Mouse (Mus musculus) left cerebral cortex, adult 8-10 months (tissue): ENCODE measurements around the gene Nrgn. TPM values are rescaled to one million over a fixed set of nuclear protein-coding genes. Genes with fewer than 3 reads are reported as not detected.

ENCODE experiments used
- total RNA-seq, 4 experiments: library from RNA; stranded (reverse); gene quantifications; 2 replicates each; pipeline ENCODE4 v1.2.4; 2022

The Nrgn gene
- total RNA-seq, 4 experiments from 2014 or later, result 1,419 to 1,602 (median 1,517) TPM

Other genes with a start within 250 kb of the Nrgn start
- 1 to 10 TPM; 2.6 to 4.1 (median 3.0) TPM for gene Ccdc15, start 204.5 kb downstream of the Nrgn start, total RNA-seq
- 10 to 100 TPM; 54.1 to 63.1 (median 57.4) TPM for gene Hepacam, start 185.6 kb downstream of the Nrgn start, total RNA-seq
- 1 to 10 TPM; 6.4 to 8.2 (median 6.6) TPM for gene Robo4, start 151.0 kb downstream of the Nrgn start, total RNA-seq
- 10 to 100 TPM; 11.7 to 19.2 (median 15.1) TPM for gene Robo3, start 119.7 kb downstream of the Nrgn start, total RNA-seq
- 10 to 100 TPM; 19.8 to 24.6 (median 22.9) TPM for gene Msantd2, start 63.6 kb downstream of the Nrgn start, total RNA-seq
- gene Esam, start 24.8 kb downstream of the Nrgn start, total RNA-seq, result 10 to 100 TPM; 16.1 to 20.5 (median 16.6) TPM
- gene Vsig2, start 13.6 kb downstream of the Nrgn start, total RNA-seq, result 1 to 10 TPM; 2.8 to 4.6 (median 3.8) TPM
- gene Siae, start 2.8 kb upstream of the Nrgn start, total RNA-seq, result 10 to 100 TPM; 15.0 to 18.3 (median 16.8) TPM
- 1 to 10 TPM in 3 of 4 experiments, under 1 TPM in 1; 0.57 to 2.5 (median 2.1) TPM for gene Spa17, start 60.8 kb upstream of the Nrgn start, total RNA-seq
- gene Tbrg1, start 104.4 kb upstream of the Nrgn start, total RNA-seq, result 10 to 100 TPM; 46.2 to 55.5 (median 51.5) TPM
- not detected for gene Panx3, start 116.3 kb upstream of the Nrgn start, total RNA-seq
- not detected for gene Olfr160, start 163.3 kb upstream of the Nrgn start, total RNA-seq
- gene Olfr874, start 192.2 kb upstream of the Nrgn start, total RNA-seq, result not detected
- not detected for gene Olfr875, start 219.0 kb upstream of the Nrgn start, total RNA-seq